Mouse (Mus musculus) embryo, embryonic 10.5 days (tissue): ENCODE data around the gene Ppan.

Experiments used
- DNase-seq: peaks from one replicate; pipeline ENCODE4 v3.0.0-alpha.2; 2015; ENCODE audit warnings: low spot score

The Ppan gene

DNA sequence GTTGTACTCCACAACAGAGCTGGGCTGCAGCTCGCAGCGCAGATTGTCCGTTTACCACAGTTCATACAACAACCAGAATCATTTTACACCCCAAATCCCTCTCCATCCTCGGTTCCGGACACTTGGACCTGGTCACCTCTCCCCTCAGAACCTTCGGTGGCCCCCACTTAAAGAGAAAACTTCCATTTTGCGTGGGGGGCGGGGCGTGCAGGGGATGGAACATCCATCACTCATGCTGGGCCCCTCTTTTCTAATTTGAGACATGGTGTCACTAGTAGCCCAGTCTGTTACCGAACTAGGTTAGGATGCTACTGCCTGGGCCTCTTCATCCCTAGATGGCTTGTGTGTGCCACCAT, 9.3 kb upstream of the Ppan start:
- DNase-seq = no peak

DNA sequence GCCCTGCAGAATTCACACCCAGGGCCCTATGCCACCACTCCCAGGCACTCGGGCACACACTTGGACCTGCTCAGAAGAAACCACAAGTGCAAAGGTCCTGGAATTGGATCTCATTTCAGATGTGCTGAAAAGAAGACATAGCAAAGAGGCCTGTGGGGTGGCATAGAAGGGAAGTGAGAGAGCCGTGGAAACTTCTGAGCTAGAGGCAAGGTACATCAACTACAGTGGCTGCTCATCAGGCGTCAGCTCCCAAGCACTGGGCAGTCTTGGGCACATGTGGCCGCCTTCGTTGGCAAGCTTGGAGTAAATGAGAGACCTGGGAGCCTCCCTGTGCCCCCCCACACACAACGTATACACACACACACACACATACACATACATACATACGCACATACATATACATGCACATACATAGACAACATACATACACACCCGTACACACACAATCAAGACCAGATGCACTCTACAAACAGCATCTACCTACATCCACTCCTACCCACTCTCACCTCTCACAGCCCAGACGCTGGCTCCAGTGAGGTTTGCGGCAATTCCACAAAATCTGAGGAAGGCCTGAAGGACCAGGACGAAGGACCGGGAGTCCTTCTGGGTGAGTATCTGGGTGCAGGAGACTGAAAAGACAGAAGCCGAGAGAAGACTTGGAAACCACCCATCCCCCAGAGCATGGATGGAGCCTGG, 8.7 kb upstream of the Ppan start, which contains the start of gene Angptl6:
Gene Angptl6 (minus strand): TSS at position 631 of the 696 bp plus-strand sequence.
- no peak for DNase-seq

DNA sequence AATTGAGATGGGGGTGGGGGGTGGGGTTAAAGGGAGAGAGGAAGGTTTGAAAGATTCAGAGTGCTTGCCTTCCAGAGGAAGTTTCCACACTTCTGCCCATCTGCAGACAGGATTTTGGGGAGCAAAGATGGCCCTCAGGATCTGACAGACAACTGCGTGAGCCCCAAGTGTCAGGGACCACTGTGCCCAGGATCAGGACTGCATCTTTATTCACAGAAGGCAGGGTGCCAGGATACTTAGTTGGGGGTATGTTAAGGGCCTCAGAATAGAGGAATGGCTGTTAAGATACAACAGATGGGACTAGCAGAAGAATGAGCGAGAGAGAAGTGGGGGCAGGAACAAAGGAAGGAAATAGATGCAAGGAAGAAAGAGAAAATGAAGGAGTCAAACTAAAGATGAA, 1.4 kb upstream of the Ppan start:
- no peak for DNase-seq

DNA sequence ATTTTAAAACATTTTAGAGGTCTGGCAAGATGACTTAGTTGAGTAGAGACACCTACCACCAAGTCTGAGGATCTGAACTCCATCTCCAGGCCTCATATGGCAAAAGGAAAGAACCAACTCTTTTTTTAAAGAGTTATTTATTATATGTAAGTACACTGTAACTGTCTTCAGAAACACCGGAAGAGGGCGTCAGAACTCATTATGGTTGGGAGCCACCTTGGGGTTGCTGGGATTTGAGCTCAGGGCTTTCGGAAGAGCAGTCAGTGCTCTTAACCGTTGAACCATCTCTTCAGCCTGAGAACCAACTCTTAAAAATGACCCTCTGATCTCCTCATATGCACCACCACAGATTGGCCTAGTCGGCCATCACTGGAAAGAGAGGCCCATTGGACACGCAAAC, 784 bp upstream of the Ppan start:
- no peak for DNase-seq

DNA sequence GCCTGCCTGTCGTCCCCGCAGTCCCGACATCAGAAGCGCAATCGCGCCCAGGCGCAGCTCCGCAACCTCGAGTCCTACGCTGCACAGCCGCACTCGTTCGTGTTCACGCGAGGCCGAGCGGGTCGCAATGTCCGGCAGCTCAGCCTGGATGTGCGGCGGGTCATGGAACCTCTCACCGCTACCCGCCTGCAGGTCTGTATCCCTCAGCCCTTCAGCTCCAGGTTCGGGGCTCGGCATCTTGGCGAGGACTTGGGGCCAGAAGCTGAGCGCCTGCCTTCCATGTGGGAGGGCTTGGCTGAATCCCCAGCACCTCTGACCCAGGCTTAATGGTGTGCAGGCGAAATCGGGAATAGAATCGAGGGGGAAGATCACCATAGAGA, 401 bp downstream of the Ppan start:
- DNase-seq = no peak

- no peak for DNase-seq
Measured at GRCm38 (mm10) chr9:20889185-20890141, 1.5 kb downstream of the Ppan start.

DNA sequence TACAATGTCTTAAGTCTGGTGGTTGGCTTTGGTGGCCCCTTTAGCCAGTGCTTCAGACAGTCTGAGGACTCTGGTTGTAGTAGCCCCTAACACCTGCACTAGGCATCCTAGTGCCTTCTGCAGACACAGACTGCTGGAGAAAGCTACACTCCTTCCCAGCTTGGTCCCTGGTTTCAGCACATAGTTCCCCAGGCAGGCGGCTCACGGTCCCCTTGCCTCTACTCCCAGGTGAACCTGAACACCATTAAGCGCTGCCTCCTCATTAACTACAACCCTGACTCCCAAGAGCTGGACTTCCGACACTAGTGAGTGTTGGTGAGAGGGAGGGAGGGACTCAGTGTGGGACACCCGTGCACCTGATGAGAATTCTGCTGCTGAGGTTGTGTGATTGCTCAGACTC, 2.4 kb downstream of the Ppan start:
- DNase-seq = no peak

DNA sequence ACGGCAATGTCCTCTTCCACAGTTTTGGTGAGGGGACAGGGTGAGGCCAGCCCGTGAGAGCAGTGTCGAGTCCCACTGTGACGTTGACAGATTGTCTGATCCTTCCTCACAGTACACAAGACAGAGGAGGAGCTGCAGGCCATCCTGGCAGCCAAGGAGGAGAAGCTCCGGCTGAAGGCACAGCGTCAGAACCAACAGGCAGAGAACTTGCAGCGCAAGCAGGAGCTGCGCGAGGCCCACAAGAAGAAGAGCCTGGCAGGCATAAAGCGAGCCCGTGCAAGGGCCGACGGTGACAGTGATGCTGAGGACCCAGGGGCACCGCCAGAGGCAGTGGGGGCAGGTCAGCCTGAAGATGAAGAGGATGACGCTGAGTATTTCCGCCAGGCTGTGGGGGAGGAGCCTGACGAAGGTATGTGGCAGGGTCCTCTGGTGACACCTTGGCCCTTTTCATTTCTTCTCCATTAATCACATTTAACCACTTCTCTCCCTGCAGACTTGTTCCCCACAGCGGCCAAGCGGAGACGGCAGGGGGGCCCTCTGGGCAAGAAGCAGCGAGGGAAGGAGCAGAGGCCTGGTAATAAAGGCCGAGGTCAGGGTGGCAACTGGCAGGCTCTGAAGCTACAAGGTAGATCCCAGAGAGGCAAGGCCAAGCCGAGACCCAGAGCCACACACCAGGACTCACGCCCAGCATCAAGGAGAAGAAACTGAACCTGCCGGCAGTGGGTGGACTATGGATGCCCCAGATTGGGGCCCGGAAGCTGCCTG, 3.5 kb downstream of the Ppan start:
- DNase-seq = no peak

GRCm38 (mm10) chr9:20892104-20892653, 4.2 kb downstream of the Ppan start:
- DNase-seq = no peak

- no peak for DNase-seq
Measured at GRCm38 (mm10) chr9:20893069-20893468, 5.1 kb downstream of the Ppan start.

GRCm38 (mm10) chr9:20893590-20894343, 5.8 kb downstream of the Ppan start:
- no peak for DNase-seq

- DNase-seq = no peak
Measured at GRCm38 (mm10) chr9:20894629-20895028, 6.7 kb downstream of the Ppan start.

GRCm38 (mm10) chr9:20895382-20895781, 7.4 kb downstream of the Ppan start:
- DNase-seq = no peak

DNA sequence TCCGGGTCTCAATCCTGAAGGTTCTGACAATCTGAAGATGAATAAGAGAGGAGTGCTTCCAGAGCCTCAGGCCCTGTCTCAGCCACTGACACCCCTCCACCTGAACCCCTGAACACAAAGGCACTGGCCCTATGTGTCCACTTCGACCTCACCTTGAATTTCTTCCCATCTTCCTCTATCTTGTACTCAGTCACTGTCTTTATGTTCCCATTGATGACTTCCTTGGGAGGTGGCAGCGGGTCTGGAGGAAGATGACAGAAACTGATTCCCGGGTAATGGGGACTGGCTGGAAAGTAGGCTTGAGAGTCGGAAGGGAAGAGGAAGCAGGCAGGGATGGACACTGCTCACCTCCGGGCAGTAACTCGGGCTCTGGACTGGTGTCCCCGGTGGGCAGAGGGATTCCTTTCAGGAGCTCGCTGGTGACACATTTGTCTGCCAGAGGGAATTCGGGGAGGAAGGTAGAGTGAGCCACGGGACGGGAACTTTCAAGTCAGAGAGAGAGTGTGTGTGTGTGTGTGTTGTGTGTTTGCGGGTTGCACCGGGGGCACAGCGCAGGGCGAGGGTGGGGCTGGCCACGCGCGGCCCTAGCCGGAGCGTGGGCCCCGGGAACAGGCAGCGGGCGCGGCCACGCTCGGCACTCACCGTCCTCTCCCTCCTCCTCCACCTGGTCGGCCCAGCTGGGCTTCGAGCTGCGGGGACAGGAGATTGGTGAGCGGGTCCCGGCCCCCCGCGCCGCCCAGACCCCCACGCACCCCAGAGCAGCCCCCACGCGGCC, 9.9 kb downstream of the Ppan start:
- no peak for DNase-seq

GRCm38 (mm10) chr9:20898511-20899073, 10.6 kb downstream of the Ppan start, which contains the start of gene Eif3g:
Gene Eif3g, minus strand, starts transcription at chr9:20898623.
- DNase-seq = peak; percentile 89

GRCm38 (mm10) chr9:20901466-20902173, 13.6 kb downstream of the Ppan start:
- peak; percentile 75 for DNase-seq

GRCm38 (mm10) chr9:20902174-20902491, 14.2 kb downstream of the Ppan start:
- peak; percentile 13 for DNase-seq

- no peak for DNase-seq
Measured at GRCm38 (mm10) chr9:20909948-20910347, 22.0 kb downstream of the Ppan start.

DNA sequence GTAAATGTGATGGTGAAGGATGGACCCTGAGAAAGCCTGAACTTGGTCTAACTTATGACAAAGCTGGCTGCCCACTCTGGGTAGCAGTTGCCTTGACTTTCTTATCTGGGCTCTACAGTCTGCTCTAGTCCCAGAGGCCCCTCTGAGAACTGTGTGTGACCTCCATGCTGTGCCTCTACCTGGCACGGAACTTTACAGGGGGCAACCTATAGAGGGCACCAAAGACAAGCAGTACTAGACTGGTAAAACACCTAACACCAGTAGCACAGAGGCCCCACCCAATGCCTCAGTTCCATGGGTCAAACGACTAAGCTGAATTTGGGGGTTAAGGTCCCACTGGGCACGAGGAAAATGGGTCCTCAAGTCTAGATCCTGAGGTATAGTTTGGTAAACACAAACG, 28.2 kb downstream of the Ppan start:
- DNase-seq = no peak

DNA sequence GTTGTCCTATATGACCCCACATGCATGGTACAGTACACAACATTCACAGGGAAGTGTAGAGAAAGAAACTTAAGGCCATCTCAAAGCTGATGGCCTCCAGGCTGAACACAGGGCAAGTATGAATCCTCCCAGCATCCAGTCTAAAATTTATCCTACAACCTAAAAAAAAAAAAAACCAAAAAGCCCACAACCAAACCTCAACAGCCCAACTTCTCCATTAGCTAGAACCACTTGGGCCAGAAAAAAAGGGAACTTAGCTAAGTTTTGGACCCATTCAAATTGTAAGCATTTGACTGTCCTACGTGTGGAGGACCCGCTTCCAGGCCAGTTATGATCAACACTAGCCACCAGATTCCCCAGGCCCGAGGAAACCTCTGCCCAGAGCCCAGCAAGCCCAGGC, 35.3 kb downstream of the Ppan start:
- DNase-seq = no peak
